Mouse (Mus musculus) liver, adult 2 months (tissue): ENCODE measurements around the gene Tmem251.

Experiments used
- CTCF ChIP-seq: fragments of 200-500 bp; IDR thresholded peaks from 2 replicates; pipeline ENCODE4 v1.5.1; 2011; ENCODE audit warnings: low read depth, low read length, control low read depth
- POLR2A ChIP-seq: fragments of 200-500 bp; IDR thresholded peaks from 2 replicates; pipeline ENCODE4 v1.6.1; 2011; ENCODE audit warnings: low read length, control low read depth; ENCODE audit not compliant: insufficient read depth; ENCODE audit errors: extremely low read depth

GRCm38 (mm10) chr12:102771601-102772000 is 28.0 kb downstream of the Tmem251 start:
- TF ChIP-seq CTCF (no peak), POLR2A (no peak)
